Mouse (Mus musculus) monocyte, adult 5-6 weeks (primary cell): ENCODE measurements around the gene Sash3. TPM values are rescaled to one million over a fixed set of nuclear protein-coding genes. Genes with fewer than 3 reads are reported as not detected.
A peak's percentile ranks its signal among the peaks of the same experiment; 100 is the strongest.

ENCODE experiments used
- ATAC-seq: fragments of 153-309, 156-312 bp; replicated peaks from 2 replicates; pipeline ENCODE4 v1.8.0; 2017; ENCODE audit warnings: mild to moderate bottlenecking; ENCODE audit not compliant: low TSS enrichment, insufficient number of reproducible peaks, severe bottlenecking, poor library complexity, low FRiP score
- total RNA-seq: library from RNA; stranded (forward); fragments of 200-1000, 200-491, 200-594 nt; gene quantifications from 3 replicates; pipeline ENCODE4 v1.2.3, GENCODE M21; 2017

The Sash3 gene
- total RNA-seq, 1 experiment from 2014 or later: 193 TPM

DNA sequence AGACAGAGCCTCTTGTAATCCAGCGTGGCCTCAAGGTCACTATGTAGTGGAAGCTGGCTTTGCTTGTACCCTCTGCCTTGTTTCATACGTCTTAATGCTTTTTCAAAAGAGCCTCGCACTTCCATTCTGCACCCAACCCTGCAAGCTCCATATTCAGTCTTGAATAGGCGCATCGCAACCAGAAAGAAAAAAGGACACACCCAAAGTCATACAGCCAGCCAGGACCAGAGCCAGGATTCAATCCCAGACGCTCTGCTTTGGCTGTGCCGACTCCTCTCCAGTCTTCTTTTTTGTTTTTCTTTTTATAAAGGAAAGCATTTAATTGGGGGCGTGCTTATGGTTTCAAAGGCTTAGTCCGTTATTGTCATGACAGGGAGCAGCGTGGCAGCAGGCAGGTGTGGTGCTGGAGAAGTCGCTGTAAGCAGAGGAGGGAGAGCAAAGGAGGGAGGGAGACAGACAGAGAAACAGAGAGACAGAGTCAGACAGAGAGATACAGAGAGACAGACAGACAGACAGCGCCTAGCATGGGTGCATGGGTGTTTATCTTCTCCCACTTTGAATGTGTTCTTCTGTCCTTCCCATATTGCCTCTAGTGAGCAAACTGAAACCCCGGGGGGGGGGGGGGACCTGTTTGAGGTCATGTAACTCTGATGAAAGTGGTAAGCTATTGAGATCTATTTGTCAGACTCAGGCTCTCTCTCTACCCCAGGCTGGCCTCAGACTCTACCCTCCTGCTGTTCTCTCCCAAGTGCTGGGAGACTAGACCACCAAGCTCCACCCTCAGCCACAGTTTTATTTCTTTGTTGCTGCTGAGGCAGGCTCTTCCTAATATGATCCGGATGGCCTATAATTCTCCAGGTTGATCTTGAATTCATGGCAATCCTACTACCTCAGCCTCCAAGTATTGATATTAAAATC, 6.6 kb upstream of the Sash3 start:
- no peak for ATAC-seq

DNA sequence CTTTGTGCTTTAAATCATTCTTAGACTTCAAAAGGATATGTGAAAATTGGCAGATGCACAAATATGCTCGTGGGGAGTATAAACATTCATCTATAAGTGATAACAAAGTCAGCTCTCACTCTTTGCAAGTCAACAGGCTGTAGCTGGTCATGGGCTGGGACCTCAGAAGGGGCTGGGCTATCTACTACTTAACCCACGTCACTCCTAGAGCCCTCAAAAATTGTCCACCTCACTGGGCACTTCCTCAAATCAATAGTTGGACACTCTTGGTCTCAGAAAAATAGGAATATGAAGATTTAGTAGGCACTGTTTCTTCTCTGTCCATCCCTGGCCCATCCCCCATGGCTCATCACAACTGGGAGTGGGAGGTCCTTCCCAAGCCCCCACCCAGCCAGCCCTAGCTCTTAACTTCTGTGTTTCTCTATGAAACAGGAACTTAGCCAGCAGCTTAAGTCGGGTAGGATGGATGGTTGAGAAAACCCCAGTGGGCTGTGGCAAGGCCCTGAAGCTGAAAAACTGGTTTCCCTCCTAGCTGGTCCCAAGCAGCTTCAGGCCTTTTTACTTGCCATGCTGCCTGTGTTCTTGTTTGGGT, 5.9 kb upstream of the Sash3 start:
- ATAC-seq: peak; percentile 74

DNA sequence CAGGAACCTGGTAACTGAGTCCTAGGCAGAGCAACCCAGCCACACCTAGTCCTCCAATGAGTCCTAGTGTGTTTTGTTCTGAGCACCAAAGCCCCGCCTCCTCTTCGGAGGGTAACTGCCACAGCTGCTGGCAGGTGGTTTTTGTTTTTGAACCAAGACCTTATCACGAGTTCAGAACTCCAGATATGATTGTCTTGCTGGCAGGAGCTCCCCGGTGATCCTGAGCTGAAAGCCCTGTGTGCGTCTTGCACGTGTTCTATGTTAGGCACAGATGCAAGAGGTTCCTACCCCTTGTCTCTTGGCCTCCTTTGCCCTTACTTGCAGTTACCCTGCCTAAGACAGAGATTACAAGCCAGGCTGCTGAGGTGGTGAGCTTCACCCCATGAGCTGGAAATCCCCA, 4.8 kb upstream of the Sash3 start:
- ATAC-seq: no peak

DNA sequence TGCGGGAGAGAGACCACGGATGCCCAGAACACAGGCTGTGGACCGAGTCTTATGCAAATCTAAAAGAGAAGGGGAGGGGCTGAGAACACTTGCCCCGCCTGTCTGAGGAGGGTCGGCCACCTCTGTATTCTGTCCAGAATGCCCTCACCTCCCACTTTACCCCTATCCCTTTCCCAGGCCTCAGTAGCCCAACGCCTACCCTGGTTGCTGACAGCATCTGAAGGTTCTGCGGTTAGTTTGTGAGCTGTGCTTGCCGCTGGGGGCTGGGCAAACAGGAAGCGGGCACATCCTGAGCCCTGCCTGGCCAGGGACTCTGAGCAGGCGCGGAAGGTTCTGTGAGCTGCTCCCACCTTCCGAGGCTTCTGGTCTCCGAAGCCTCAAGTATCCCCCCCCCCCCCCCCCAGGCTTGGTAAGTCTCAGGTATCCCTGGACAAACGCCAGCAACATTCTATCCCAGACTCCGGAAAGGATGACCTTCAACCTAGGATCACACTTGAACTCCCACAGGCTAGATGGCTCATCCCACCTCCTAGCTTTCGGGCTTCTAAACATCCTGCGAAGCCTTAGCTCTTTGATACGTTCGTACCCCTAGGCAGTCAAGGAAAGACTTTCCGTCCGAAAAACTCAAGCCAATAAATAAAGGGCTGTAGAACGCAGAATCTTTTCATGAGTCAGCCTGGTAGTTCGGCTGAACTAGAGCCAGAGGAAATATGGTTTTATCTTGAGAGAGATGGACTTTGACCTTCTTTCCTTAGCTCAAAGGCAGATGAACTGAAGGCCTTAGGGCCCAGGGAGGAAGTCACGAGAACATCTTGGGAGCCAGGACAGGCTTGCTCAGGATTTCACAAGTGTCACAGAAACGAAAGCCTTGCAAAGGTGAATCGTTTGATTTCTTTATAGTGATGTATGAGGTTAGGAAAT, 2.6 kb upstream of the Sash3 start:
- peak; percentile 49 for ATAC-seq

DNA sequence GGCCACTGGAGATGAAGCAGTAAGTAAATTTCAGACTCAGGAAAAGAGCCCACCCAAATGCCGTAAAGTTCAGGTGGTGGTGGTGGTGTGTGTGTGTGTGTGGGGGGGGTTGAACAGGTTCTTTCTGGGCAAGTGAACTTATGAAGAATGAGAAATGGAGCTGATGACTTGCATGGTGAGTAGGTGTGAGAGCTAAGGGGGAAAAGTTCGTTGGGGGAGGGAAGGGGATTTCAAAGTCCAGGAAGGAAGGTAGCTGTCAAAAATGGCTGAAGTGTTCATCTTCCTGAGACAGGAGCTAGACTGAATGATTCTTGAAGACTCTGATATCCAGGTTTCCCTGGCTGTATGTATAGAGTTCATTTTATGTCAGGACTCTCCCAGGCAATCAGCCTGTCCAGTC, 990 bp downstream of the Sash3 start:
- ATAC-seq: no peak

DNA sequence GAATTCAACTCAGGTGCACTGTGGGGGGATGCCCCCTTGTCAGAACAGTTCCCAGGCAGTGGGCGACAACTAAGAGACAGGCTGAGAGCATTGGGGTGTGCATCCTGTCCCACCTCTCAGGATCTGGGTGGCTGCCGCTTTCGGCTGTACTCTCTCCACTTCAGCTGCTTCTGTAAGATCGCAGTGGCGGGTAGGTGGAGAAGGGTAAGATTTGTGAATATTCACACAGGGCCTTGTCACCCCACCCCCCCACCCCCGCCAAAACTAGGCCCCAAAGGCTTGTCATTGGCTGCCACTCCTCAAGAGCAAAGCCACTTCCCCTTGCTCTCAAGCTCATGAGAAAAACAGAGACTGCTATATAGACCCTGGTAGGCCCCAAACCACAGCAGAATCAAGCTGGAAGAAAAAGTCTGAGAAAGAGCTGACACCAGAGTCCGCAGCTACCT, 1.5 kb downstream of the Sash3 start:
- peak; percentile 55 for ATAC-seq

DNA sequence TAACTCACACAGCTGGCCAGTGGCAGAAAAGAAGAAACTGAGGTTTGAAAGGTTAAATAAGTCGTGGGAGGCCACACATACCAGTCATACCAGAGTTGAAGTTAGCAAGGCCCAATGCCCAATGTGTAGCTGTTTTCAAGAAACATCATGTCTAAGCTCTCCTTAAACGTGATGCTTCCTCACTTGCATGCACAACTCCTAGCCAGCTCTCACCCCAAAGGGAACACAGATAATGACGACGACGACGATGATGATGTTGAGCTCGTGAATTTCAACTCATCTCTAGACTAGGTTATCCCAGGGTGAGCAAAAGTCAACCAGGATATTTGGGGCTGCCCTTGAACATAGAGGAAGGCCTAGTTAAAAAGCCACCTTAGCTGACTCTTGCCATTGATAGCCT, 5.9 kb downstream of the Sash3 start:
- ATAC-seq: no peak

DNA sequence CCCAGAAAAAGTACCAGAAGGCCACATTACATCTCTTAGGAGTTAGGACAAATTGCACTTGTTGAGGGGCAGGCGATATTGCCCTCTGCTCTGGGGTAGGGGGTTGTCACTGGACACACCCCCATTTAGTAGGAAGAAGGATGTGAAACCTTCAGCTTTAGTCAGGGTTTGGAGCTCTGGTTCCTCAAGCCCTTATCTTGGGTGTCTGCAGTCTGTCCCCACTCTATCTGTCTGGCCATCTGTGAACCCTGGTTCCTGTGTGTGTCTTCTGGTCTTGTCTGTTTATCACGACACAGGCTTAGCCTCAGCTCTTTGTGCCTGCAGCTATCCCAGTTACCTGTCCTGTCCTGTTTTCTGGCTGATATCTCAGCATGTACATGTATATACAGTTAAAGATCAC, 7.2 kb downstream of the Sash3 start:
- peak; percentile 78 for ATAC-seq

DNA sequence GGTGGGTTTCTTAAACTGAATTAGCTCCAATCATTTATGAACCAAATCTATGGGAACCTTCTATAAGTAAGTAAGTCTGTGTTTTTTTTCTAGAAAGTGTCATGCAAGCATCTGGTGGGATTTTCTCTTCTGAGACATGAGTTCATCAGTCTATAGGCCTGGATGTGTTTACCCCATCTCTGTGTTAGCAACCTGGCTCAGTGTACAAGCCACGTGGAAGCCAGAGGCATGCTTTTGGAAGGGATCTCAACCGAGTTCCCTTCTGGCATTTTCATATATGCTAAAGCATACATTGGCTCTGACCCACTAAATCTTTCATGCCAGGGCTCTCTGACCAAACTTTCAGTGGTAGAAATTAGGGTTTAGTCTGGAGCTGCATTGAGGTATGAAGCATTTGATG, 7.7 kb downstream of the Sash3 start:
- ATAC-seq: no peak

DNA sequence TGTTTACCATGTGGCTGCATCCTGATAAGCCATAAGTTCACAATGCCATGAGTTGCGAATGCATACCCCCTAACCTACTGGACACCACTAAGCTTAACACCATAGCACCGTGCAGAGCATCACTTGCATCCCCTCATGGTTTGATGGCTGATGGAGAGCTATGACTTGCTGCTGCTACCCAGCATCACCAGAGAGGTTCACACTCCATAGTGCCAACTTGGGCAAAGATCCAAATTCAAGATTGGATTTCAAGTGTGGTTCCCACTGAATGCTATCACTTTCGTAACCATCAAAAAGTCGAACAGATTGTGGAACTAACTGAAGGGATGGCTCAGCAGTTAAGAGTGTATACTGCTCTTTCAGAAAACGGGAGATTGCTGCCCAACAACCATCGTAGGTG, 9.3 kb downstream of the Sash3 start:
- no peak for ATAC-seq

DNA sequence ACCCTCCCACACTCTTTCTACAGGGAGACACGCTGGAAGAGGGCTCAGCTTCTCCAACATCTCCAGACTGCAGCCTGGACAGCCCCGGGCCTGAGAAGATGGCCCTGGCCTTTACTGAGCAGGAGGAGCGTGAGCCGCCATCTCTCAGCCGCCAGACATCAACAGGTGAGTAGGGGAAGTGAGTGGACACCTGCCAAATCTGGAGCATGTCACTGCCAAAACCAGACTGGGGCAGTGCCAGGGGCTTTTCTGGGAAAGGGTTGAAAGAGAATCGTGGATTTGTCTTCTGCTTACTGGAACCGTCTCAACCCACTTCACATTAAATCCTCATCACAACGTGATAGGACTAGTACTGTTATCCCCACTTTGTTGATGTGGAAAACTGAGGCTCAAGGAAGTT, 11.2 kb downstream of the Sash3 start:
- no peak for ATAC-seq

DNA sequence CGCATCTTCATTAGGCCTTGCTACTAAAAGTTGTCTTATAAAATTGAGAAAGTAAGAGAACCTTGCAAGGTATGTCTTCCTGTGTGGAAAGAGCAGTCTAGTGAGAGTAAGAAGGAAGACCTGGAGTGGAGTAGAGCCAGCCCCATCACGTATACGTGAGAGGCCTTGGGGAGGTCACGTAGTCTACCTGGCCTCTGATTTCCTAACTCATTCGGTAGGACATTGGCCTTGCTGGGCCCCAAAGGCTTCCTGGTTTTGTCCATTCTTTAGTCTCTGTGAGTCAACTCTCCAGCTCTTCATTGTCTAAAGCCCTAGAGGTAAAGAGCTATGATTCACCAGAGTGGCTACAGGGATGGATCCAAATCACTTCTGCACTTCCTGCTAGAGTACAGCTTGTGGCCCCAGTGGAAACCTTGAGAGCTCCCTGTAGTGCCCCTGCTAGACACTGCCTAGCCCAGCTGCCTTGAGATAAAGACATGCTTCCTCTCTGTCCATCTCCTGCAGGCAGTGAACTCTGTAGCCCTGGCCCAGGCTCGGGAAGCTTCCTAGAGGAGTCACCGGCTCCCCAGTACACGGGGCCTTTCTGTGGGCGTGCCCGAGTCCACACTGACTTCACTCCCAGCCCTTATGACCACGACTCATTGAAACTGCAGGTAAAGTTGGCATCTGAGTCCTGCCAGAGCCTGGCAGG, 12.1 kb downstream of the Sash3 start:
- no peak for ATAC-seq

DNA sequence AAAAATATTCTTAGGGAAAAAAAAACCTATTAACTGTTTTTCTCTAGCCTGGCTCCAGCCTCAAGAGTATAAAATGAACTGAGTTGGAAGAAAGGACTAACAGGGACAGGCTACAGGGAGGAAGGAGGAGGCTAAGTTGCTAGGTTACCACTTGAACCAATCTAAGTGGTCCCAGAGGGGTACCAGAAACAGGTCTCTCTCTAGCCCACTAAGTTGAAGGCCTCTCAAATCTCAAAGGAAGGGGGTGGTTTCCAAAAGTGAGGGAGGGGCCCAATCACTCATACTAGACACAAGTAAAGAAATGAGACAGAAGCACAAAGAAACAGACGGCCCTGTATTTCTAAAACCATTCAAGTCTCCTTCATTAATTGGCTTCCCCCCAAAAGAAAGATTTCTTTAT, 23.7 kb downstream of the Sash3 start:
- ATAC-seq: no peak

DNA sequence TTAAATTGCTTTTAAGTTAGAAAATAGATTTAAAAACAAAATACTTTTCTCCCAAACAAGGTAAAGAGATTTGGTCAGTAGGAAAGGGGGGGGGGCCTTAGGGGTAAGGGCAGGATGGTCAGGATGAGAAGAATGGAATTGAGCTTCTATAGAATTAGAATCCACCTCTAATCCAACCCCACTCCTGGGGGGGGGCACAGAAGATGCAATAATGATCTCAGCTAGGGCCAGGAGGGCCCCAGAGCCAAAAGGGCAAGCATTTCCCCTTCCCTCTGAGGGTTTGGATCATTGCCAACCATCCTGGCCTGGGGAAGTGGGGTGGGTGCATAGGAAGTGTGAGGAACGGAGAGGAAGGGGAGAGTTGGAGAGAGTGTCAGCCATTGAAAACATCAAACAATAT, 24.1 kb downstream of the Sash3 start:
- no peak for ATAC-seq

DNA sequence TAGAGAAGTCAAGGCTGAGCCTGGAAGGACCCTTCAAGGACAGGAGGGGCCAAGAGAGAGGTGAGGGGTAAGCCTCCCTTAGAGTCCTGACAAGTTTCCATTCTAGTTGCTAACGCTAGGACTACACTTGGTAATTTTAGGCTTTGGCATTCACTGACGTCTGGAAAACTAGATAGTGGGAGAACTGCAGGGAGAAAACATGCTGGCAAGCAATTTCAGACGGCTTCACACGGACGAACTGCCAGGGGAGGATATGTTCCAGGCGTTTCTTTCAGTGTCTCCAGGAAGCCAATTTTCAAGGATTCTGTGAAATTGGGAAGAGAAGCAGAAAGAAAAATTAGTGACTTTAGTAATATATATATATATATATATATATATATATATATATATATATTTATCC, 35.6 kb downstream of the Sash3 start:
- ATAC-seq: no peak

DNA sequence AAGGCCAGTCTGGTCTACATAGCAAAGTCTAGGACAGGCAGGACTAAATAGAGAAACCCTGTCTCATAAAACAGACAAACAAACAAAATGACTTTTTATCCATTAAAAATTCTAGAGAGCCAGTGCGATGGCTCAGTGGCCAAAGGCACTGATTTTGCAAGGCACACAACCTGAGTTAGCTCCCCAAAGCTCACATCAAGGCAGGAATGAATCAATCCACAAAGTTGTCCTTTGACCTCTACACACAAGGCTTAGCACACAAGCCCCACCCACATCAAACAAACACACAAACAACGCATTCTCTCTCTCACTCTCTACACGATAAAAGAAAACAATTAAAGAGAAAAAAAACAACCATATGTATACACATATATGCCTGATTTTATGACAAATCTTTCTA, 38.5 kb downstream of the Sash3 start:
- no peak for ATAC-seq

DNA sequence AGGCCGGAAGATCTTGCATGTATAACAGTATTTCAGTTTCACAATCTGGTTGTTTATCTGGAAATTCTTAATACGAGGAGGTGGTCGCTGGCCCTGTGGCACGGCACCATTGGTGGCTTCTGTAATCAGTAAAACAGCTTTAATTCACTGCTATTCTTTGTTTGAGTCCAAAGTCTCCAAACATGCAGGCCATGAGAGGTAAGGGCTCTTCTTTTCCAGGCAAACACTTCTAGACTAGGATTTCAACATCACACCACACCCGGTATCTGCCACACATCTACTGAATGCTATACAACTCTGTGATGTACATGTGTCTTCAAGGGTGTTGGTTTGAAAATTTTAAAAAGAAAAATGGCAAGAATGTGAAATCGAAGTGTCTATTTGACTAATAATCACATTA, 45.0 kb downstream of the Sash3 start:
- ATAC-seq: no peak

DNA sequence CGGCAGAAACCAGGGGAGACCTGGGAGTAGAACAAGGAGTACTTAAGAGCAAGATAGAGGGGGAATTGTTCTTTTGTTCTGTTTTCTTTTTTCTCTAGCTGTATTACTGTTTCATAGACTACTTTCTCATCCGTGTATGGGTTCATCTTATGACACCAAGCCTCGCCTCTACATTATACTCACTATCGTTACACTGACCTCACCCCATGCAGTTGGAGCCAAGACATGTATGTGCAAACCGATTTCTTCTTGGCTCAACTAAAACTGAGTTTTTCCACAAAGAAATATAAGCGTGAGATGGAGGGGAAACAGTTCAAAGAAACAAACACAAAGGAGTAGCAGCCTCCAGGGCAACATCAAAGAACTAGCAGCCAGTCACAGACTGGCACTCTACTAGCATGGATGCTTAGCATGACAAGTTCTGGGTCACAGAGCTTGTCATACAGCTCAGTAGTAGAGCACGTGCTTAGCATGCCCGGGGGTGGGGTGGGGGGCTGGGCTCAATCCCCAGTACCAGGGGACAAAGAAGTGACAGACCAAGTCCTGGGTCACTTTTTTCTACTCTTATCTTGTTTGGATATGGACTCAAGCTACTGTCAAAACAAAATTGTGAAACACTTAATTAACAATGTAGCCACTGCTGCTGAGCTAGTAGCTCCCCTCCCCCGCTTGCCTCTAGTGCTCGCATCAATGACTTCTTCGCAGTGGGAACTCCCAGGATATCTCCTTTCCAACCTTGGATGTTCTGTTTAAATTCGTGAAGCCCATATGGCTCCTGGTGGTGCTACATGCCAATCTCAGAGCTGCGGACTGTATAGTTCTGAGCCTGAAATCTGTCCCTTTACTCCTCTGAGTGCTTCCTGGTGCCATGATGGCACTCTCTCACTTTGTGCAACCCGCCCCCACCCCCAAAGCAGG, 47.3 kb downstream of the Sash3 start:
- no peak for ATAC-seq
